Mouse (Mus musculus) embryonic facial prominence, embryonic 15.5 days (tissue): ENCODE data around the gene Gm12569. TPM values are rescaled to one million over a fixed set of nuclear protein-coding genes. Genes with fewer than 3 reads are reported as not detected.

Experiments
- ATAC-seq: fragments of 200-750 bp; cut with Nextera tagmentation; 2 replicates; pipeline ENCODE4 v1.8.0; 2017; ENCODE audit warnings: low read depth, moderate TSS enrichment; ENCODE audit not compliant: insufficient number of reproducible peaks, low FRiP score, low TSS enrichment
- H3K27ac ChIP-seq: fragments of 300-500 bp; sonication (generic); replicated peaks from 2 replicates; pipeline ENCODE4 v1.5.1; 2015; ENCODE audit warnings: mild to moderate bottlenecking, inconsistent platforms
- H3K27me3 ChIP-seq: fragments of 300-500 bp; sonication (generic); 2 replicates; pipeline ENCODE4 v1.6.1; 2015; ENCODE audit warnings: inconsistent platforms
- H3K36me3 ChIP-seq: fragments of 300-500 bp; sonication (generic); 2 replicates; pipeline ENCODE4 v1.6.1; 2015; ENCODE audit warnings: mild to moderate bottlenecking, inconsistent platforms
- H3K4me1 ChIP-seq: fragments of 300-500 bp; sonication (generic); 2 replicates; pipeline ENCODE4 v1.6.1; 2015; ENCODE audit warnings: inconsistent platforms
- H3K4me2 ChIP-seq: fragments of 300-500 bp; sonication (generic); replicated peaks from 2 replicates; pipeline ENCODE4 v1.6.1; 2015; ENCODE audit warnings: mild to moderate bottlenecking, inconsistent platforms
- H3K4me3 ChIP-seq: fragments of 300-500 bp; sonication (generic); replicated peaks from 2 replicates; pipeline ENCODE4 v1.5.1; 2015; ENCODE audit warnings: mild to moderate bottlenecking, inconsistent platforms
- H3K9ac ChIP-seq: fragments of 300-500 bp; sonication (generic); 2 replicates; pipeline ENCODE4 v1.6.1; 2015; ENCODE audit warnings: inconsistent platforms
- H3K9me3 ChIP-seq: fragments of 300-500 bp; sonication (generic); replicated peaks from 2 replicates; pipeline ENCODE4 v1.6.1; 2016; ENCODE audit warnings: inconsistent platforms
- WGBS: fragments of 180-500 bp; shearing (Covaris S2); methylation state at CpG from one replicate; pipeline ENCODE4 v1.1.7; 2015; 5-methylcytosine and 5-hydroxymethylcytosine counted together
- polyA plus RNA-seq: library from polyadenylated mRNA; unstranded; fragments of >200 nt; fragmentation: Nextera tagmentation; extraction: Ambion mirVana; gene quantifications from 2 replicates; pipeline ENCODE4 v1.2.1, GENCODE M21; 2015

The Gm12569 gene
- polyA plus RNA-seq, 1 experiment from 2014 or later: not detected

- Histone ChIP-seq H3K4me2 (peak within 1 kb of the TSS; percentile 90), H3K4me1 (peaks cover 30% of the 10 kb centered on the region), H3K36me3 (no peaks in the 10 kb centered on the region), H3K9ac (peak within 1 kb of the TSS; percentile 87), H3K9me3 (no peaks in the 10 kb centered on the region), H3K4me3 (peak within 1 kb of the TSS; percentile 85), H3K27ac (peak within 1 kb of the TSS; percentile 87), H3K27me3 (no peaks in the 10 kb centered on the region)
- WGBS: 7% methylated on average over 57 of the region's 57 CpGs
- peak; percentile 97 for ATAC-seq
These were observed 42.3 kb downstream of the Gm12569 start, which contains the start of gene BC049762 for GRCm38 (mm10) chr11:51262342-51263285. Gene BC049762, minus strand, starts transcription at chr11:51263046.

- H3K4me1 ChIP-seq: peaks cover 30% of the 10 kb centered on the region
- H3K36me3 ChIP-seq: no peaks in the 10 kb centered on the region
- peak overlapping the region; percentile 85 for H3K4me3 ChIP-seq
- under 1% methylated on average over 50 of the region's 50 CpGs for WGBS
- H3K9ac ChIP-seq: peak overlapping the region; percentile 87
- H3K27ac ChIP-seq: peak overlapping the region; percentile 87
- H3K4me2 ChIP-seq: peak overlapping the region; percentile 90
- peak; percentile 52 for ATAC-seq
- H3K27me3 ChIP-seq: no peaks in the 10 kb centered on the region
- no peaks in the 10 kb centered on the region for H3K9me3 ChIP-seq
These were observed 43.1 kb downstream of the Gm12569 start for GRCm38 (mm10) chr11:51263286-51263831.

GRCm38 (mm10) chr11:51264352-51264751, 44.1 kb downstream of the Gm12569 start:
- no peaks in the 10 kb centered on the region for H3K36me3 ChIP-seq
- WGBS: 13% methylated on average over 6 of the region's 6 CpGs
- H3K9ac ChIP-seq: peak overlapping the region; percentile 87; the same call in 1 of the 2 replicates
- no peaks in the 10 kb centered on the region for H3K9me3 ChIP-seq
- H3K27me3 ChIP-seq: no peaks in the 10 kb centered on the region
- H3K27ac ChIP-seq: no peak overlapping the region
- H3K4me3 ChIP-seq: peak overlapping the region; percentile 85
- ATAC-seq: no peak
- peak overlapping the region; percentile 90 for H3K4me2 ChIP-seq
- peaks cover 30% of the 10 kb centered on the region for H3K4me1 ChIP-seq

GRCm38 (mm10) chr11:51265326-51265725, 45.1 kb downstream of the Gm12569 start:
- H3K9me3 ChIP-seq: no peaks in the 10 kb centered on the region
- H3K9ac ChIP-seq: no peak overlapping the region
- WGBS: 41% methylated on average over 3 of the region's 3 CpGs
- H3K36me3 ChIP-seq: peaks cover 3% of the 10 kb centered on the region; the same call in 1 of the 2 replicates
- peak overlapping the region; percentile 90; the same call in 1 of the 2 replicates for H3K4me2 ChIP-seq
- H3K27me3 ChIP-seq: no peaks in the 10 kb centered on the region
- H3K27ac ChIP-seq: no peak overlapping the region
- no peak for ATAC-seq
- H3K4me1 ChIP-seq: peaks cover 30% of the 10 kb centered on the region
- H3K4me3 ChIP-seq: no peak overlapping the region

- Histone ChIP-seq H3K9ac (no peak overlapping the region), H3K36me3 (peaks cover 65% of the 10 kb centered on the region), H3K4me1 (no peaks in the 10 kb centered on the region), H3K4me3 (no peak overlapping the region), H3K27me3 (no peaks in the 10 kb centered on the region), H3K4me2 (no peak overlapping the region), H3K9me3 (no peaks in the 10 kb centered on the region), H3K27ac (no peak overlapping the region)
- WGBS: 86% methylated on average over 1 of the region's 1 CpGs
- ATAC-seq: no peak
These were observed 54.1 kb downstream of the Gm12569 start for GRCm38 (mm10) chr11:51274418-51274817.

Other genes starting within 250 kb of the Gm12569 start
- gene Olfr1377, start 238.5 kb upstream of the Gm12569 start, polyA plus RNA-seq: 0.13 and 0.20 TPM in 2 replicates
- not detected in 2 replicates for gene Olfr51, start 216.9 kb upstream of the Gm12569 start, polyA plus RNA-seq
- gene Olfr54, start 206.2 kb upstream of the Gm12569 start, polyA plus RNA-seq: 0.04 and 0.13 TPM in 2 replicates
- gene Olfr1375, start 172.4 kb upstream of the Gm12569 start, polyA plus RNA-seq: not detected in 2 replicates
- 10.1 and 10.6 TPM in 2 replicates for gene Zfp354a, start 161.2 kb upstream of the Gm12569 start, polyA plus RNA-seq
- gene Clk4, start 41.3 kb downstream of the Gm12569 start, polyA plus RNA-seq: 108 and 111 TPM in 2 replicates
- 0.32 and 0.46 TPM in 2 replicates for gene BC049762, start 42.6 kb downstream of the Gm12569 start, polyA plus RNA-seq
- gene Col23a1, start 69.4 kb downstream of the Gm12569 start, polyA plus RNA-seq: 26.2 and 28.8 TPM in 2 replicates